Mouse (Mus musculus): ENCODE data around the gene Mrpl53. TPM values are rescaled to one million over a fixed set of nuclear protein-coding genes. Genes with fewer than 3 reads are reported as not detected.

The Mrpl53 gene
- total RNA-seq, 2 experiments from 2014 or later: 109 to 113 TPM

- no peak for DNase-seq
Measured at GRCm38 (mm10) chr6:83121863-83122710, 13.2 kb downstream of the Mrpl53 start.

DNA sequence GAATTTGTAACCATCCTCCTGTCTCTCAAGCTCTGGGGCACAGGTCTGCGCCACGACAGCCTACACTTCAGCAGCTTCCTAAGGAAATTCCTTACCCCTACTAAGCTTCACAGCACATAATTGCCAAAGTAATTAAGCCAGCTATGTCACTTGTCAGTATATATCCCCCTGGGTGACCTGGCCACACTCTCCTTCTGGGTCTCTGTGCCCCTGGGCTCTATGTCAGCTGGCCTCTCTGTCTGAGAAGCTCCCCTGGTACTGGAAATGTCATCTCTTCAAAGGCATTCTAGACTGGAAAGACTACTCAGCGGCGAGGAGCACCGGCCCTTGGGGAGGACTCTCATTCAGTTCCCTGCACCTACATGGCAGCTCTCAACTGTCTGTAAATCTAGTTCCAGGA is 14.1 kb downstream of the Mrpl53 start:
- DNase-seq: no peak

GRCm38 (mm10) chr6:83124851-83125312 is 16.0 kb downstream of the Mrpl53 start:
- peak; percentile 89 for DNase-seq

- no peak for DNase-seq
Measured at GRCm38 (mm10) chr6:83125331-83125730, 16.5 kb downstream of the Mrpl53 start, which contains the start of gene Ino80b. Ino80b (minus strand) TSS chr6:83125431.

GRCm38 (mm10) chr6:83127419-83127818 is 18.6 kb downstream of the Mrpl53 start:
- no peak for DNase-seq

DNA sequence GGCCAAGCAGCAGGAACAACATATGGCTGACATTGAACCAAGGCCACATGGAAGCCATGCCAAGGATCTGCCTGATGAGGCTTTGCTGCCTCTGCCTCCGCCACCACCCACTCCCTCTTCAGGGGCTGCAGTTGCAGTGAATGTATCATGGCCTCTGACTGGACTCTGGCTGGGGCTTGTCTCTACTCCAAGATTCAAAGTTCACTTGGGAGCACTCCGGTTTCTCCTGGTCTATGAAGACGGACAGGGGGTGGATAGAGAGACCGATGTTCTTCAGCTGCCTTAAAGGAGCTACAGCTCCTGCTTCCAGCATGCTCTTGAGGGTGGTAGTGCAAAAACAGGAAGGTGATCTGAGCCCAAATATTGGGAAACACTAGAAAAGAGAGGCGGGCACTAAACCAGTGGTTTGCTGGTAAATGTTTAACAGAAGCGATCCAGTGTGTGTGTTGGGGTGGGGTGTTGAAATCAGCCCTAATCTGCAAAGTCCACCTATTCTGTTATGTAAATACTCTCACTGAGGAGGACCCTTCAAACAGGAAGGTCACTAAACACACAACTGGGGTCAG is 22.7 kb downstream of the Mrpl53 start:
- no peak for DNase-seq

DNA sequence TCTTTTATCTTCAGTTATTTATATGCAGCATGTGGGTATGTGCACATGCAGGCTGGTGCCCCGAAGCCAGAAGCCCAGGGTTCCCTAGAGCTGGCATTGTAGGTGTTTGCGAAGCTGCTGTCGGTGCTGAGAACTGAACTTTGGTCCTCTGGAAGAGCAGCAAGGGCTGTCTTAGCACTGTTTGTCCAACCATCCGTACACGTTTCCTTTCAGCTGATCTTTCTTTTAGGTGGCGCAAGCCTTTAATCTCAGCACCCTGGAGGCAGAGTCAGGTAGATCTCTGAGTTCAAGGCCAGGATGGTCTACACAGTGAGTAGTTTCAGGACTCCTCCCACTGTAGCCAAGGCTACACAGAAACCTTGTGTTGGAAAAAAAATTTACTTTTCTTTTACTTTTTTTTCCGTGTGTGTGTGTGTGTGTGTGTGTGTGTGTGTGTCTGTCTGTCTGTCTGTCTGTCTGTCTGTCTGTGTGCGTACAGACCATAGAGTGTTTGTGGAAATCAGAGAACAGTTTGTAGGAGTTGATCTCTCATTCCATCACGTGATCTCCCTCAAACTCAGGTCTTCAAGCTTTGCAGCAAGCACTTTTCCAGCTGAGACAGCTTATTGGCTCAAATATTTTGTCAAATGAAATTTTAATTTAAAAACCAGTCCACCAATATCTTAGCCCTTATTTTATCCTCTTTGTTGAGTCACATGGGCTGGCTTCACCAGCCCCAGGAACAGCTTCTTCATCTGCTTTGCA is 23.5 kb downstream of the Mrpl53 start:
- DNase-seq: no peak

DNA sequence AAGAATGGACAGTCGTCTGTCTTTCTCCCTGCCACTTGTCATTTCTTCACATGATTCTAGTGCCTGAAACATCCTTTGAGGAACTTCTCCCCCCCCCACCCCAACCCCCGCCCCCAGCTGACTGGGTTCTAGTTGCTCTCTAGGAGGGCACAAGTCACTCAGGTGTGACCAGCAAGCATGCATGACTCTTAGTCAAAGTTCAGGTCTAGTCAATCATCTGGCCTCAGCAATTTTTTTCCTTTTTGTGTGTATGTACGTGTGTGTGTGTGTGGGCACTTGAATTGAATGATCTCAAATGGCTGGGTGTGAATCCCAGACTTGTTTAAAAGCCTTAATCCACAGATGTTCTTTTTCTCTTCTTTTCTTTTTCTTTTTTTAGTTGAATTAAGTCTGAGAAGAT is 25.4 kb downstream of the Mrpl53 start:
- DNase-seq: no peak

DNA sequence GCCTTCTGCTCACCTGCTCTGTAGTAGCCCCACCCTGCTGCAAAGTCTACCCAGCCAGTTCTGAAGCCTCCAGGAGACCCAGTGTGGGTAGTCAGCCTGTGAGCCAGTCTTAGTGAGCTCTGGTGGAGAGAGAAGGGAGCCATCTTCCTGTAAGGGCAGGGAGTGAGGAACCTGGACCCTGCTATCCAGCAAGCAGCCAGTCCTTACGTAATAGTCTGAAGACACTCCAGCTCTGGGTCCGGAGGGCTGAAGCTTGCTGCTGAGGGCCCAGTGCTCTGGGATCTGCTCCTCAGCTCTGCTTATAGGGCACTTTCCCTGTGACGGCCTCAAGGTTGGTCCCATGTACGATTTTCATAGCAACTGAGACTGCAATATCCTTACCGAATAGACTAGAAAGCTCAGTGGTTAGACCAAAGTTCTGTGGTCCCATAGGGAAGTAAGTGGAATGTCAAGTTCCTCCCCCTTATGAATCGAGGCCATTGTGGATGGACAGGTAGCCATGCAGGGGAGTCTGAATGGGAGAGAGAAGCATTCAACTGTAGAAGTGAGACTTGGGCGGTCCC is 26.2 kb downstream of the Mrpl53 start, which contains the start of gene Rtkn:
TSS of gene Rtkn (plus strand) at position 513 of the 563 bp plus-strand sequence.
- no peak for DNase-seq

DNA sequence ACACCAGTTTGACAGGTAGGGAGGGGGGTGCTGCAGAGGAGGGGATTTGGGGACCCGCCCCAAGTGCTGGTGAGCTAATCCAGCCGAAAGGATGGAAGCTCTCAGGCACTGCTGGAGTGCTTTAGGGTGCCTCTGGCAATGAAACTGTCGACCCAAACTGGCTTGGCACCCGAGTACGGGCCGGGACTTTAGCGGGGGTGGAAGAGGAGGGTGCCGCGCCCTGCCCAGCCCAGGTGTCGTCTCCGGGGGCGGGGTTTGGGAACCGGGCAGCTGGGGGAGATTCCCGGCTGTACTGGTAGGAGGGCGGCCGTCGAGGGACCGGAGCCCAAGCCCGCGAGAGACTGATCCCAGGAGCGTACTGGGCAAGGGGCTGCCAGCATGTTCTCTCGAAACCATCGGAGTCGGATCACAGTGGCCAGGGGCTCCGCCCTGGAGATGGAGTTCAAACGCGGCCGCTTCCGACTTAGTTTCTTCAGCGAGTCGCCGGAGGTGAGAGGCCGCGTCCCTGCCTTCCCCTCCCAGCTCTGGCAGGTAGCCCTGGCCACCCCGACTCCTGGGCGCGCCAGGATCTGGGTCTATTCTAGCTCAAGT is 26.8 kb downstream of the Mrpl53 start:
- DNase-seq: peak; percentile 65

- DNase-seq: no peak
Measured at GRCm38 (mm10) chr6:83136291-83136880, 27.5 kb downstream of the Mrpl53 start.

DNA sequence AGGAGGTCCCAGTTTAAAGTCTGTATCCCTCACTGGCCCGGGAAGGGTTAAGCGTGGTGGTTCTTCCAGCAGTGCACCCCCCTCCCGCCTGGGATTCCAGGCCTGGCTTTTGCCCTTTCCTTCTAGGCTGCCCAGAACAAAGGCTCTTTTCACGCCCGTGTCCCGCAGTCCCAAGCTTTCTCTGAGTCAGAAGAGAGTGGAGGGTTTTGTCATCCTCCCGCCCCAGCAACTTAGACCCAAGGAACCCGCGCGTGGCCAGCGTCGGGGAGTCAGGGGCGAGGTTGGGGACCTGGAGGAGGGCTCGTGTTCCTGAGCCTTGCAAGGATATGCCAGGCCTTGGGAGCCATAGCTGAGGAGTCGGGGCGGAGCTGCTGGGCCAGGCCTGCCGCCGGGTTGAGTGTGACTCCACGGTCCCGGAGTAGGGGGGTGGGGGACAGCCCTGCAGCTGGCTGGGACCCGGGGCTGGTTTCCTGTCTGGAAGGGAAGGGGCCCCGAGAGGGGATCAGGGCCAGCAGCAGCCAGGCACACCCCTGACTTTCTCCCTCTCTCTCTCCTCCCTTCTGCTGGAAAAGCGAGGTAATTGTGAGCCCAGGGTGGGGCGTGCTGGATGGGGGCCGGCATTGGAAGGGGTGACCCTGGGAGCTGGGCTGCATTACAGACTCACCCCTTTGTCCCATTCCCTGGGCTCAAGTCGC is 28.2 kb downstream of the Mrpl53 start:
- DNase-seq: peak; percentile 87

- DNase-seq: peak; percentile 93
Measured at GRCm38 (mm10) chr6:83137576-83137950, 28.7 kb downstream of the Mrpl53 start.

GRCm38 (mm10) chr6:83138056-83138455 is 29.2 kb downstream of the Mrpl53 start:
- DNase-seq: peak; percentile 52

GRCm38 (mm10) chr6:83140044-83140443 is 31.2 kb downstream of the Mrpl53 start:
- no peak for DNase-seq

DNA sequence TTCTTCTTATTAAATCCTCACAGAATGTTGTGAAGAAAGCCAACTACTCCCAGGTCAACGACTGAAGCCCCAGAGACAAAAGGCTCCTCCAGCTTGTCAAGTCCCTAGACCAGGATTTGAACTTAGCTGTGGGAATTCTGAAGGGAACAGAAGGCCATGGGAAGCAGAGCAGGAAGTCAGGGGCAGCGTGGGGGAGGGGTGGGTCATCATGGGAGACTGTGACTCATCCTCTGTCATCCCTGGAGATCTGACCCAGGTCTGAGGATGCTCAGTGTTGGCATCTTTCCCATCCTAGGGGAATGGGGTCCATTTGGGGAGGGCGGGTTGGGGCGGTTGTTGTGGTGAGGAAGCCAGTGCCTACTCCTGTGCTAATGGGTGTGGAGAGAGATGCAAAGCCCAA is 32.8 kb downstream of the Mrpl53 start:
- DNase-seq: no peak

DNA sequence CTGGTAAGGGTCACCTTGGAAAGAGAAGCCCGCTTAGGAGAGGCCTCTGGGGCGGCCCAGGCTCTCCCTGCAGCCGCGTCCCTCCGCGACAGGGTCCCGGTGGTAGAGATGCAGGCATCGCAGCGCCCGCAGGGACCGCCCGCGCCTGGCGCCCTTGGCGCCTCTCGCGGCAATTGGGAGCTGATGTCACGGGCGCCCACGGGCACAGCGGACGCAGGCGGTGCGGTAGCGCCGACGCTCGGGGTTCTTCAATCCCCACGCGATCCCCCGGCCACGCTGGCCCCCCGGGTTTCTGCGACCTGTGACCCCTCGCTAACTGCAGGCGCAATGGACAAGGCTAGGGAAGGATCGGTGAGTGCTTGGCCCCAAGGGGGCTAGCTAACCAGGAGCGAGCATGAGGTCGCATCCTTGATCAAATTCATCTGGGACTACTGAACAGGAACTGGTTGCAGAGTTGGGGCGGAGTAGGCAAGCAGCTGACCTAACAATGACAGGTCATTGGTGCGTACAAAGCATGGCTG is 33.4 kb downstream of the Mrpl53 start:
- DNase-seq: no peak

DNA sequence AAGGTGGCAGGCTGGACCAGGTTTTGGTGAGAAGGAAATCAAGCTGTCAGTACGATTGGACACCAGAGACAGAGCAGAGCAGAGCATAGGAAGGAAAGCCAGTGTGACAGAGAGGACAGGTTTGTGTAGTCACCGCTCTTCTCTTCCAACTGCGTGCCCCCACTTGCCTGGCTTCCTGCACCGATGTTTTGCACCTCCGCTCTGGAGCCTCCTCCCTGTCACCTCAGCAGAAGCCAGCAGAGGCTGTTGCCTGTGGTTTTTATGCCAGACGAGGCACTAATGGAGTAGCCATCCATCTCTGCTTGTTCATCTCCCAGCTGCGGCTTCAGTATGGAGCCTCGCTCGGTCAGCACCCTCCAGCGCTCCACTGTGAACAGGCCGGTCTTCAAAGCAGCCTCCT is 34.0 kb downstream of the Mrpl53 start:
- no peak for DNase-seq

DNA sequence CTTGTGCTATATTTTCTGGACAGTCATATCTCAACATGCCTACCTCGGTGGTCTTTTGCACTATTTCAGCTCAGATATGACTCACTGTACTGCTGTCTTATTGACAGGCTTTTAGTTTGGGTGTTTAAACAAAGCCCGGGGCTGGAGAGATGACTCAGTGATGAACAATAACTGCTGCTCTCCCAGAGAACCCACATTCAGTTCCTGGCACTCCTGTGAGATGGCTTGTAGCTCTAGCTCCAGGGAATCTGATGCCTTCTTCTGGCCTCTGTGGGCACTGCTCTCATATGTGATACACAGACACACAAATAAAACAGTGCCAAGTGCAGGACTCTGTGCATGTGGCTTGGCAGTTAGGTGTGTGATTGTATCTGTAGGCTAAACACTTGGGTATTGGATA is 36.4 kb downstream of the Mrpl53 start:
- no peak for DNase-seq

DNA sequence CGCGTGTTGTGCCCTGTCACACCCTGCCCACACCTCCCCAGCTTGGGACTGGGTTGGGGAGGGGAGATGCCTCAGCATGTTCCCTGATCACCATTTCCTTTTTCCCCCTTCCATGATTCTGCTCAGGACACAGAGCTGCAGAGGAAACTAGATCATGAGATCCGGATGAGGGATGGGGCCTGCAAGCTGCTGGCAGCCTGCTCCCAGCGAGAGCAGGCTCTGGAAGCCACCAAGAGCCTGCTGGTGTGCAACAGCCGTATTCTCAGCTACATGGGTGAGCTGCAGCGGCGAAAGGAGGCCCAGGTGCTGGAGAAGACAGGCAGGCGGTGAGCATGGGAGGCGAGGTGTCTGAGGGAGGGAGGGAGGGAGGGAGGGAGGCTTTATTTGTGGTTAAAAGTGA is 37.0 kb downstream of the Mrpl53 start:
- no peak for DNase-seq

- DNase-seq: no peak
Measured at GRCm38 (mm10) chr6:83147280-83147679, 38.4 kb downstream of the Mrpl53 start.

Data from gastrocnemius, postnatal 25 days (tissue).